Mouse (Mus musculus) urinary bladder, postnatal 14 days (tissue): ENCODE results near the gene Irf1.

Experiments used
- DNase-seq: peaks from one replicate; pipeline ENCODE4 v3.0.0; 2021; ENCODE audit warnings: low spot score

Gene Irf1

DNA sequence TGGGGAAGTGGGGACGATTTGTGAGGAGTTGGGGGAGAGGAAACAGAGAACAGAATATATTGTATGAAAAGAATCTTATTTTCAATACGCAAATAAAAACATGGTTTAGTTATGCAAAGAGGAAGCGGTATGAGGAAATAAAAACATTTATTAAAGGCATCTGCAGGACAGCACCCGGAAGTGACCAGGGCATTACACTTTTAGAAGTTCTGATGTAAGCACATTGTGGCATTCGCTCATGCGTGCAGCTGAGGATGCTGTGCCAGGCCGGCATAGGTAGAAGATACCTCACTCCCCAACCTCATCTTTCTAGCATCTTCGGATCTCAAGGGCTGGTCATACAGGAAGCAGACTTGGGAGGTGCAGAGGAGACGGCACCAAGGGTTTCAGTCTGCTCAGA lies 13.5 kb downstream of the Irf1 start:
- DNase-seq, result no peak

DNA sequence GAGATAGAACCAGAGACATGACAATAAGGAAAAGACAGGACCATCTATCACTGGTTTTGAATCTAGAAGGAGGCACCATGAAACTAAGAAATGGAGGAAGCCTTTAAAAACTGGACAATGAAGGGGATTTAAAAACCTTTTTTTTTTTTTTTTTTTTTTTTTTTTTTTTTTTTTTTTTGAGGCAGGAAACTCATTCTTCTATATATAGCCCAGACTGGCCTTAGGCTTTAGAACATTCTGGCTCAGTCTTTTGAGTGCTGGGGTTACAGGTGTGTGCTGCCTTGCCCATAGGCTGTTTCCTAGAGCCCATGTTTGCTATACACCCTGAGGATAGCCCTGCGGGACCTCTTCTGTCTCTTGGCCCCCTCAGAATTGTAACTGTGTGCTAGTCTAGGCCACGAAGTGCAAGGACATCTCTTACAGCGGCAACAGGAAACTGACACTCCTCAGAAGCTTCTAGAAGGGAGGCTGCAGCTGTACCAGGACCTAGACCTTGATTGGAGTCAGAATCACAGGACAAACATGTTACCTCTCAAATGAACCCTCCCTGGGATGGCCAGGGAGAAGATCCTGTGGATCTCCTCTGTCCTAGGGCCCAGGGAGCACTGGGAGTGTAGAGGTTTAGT lies 15.6 kb downstream of the Irf1 start:
- DNase-seq, result no peak

GRCm38 (mm10) chr11:53786058-53787031 lies 16.5 kb downstream of the Irf1 start:
- no peak for DNase-seq

GRCm38 (mm10) chr11:53788196-53788595 lies 18.4 kb downstream of the Irf1 start:
- DNase-seq, result peak; percentile 27

DNA sequence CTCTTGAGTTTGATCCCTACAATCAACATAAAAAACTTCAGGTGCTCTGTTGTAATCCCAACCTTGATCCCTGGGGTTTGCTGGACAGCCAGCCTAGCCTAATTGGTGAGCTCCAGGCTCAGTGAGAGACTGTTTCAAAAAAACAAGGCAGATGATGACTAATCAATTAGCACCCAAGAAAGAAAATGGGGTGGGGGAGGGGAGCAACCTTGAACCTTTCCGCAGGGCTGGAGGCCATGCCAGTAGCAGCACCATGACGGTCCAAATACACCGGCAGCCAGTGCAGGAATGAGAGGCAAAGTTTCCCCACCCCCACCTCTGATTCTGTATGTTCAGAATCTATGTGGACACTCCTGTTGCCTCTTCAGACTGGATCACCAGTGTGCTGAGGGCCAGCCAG lies 19.5 kb downstream of the Irf1 start:
- DNase-seq, result no peak

- DNase-seq, result no peak
These were observed 23.2 kb downstream of the Irf1 start for GRCm38 (mm10) chr11:53792986-53793385.

DNA sequence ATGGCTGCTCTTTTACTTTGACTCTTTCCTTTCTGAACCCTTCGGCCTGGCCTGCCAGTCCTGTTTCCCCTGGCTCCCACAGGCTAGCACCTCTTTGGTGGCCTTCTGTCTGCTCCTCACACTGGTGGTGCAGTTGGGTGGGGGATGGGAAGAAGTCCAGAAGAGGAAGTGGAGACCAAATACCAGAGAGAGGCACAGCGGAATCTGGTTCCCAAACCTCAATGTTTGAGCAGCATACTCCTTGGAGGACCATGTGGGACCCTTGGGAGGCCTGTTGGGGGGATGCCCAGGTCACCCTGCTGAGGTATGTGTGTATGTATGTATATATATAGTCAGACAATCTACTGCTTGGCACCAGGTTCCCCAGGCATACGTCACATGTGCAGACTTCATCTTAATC lies 24.2 kb downstream of the Irf1 start:
- no peak for DNase-seq

- no peak for DNase-seq
These were observed 25.1 kb downstream of the Irf1 start for GRCm38 (mm10) chr11:53794671-53795557.

DNA sequence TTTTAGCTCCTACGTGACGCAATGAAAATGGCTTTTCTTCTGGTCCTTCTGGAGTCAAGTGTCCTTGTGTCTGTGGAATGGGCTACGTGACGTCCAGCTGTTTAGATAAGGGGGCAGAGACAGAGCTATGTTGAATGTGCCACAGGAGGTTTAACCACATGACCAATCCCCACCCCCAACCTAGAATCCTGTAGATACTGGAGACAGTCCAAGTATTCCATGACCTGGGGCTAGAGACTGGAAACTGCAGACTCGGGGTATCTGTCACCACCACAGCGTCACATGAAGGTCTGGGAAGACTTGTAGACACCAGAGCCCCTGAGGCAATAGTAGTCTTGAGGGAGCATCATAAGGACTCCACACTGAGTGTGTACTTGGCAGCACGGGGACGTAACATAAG lies 26.0 kb downstream of the Irf1 start:
- DNase-seq, result no peak

DNA sequence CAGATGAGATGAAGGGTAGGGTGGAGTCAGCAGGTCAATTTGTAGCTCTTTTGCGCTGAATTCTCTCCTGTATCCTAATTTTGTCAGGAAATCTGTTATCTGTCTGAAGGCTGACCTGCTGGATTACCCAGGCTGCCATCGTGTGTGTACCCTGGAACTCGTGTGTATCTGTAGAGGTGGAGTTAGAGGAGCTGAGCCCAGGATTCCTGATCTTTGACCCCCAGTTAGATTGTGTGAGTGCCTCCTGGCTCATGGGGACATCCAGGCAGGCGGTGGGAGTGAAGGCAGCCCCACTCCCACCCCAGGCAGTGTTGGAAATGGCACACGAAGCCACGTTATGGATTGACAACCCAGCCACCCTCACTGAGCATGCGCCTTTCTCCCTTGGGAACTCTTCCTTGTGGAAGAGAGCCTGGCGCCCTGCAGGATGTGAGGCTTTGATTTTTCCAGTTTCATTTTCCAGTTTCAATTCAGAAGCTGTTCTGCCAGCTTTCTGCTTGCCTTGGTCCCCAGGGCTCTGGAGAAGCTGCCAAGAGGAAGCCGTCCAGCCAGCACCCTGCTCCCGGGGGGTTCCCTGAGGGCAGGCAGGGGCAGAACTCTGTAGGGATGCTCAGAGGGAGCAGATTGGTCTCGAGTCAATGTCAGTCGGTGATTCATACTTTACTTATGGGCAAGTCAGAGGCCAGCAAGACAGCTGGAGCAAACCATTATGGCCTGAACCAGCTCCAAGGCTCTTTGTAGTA lies 26.8 kb downstream of the Irf1 start:
- DNase-seq, result peak; percentile 62

DNA sequence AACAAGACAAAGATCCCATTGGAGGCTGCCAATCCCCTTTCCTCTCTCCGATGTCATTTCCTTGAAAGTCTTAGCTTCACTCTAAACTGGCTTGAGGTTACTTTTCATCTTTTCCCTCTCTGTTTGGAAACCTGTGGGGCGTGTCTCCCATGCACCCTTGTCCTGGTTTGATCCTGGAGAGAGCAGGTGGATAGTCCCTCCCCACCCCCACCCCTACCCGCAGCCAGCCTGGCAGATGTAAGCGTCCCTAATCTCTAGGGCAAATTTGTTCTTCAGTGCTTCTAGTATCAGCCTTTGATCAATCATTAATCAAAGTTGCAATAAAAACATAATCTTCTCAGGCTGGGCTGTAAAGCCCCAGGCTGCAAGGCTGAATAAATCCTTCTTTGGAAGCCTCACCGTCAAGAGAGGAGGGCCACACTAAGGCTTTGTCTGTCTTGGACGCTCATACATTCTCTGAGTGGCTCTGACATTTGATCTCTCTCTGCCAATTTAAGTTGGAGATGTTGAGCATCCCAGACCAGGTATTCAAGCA lies 27.6 kb downstream of the Irf1 start:
- no peak for DNase-seq

DNA sequence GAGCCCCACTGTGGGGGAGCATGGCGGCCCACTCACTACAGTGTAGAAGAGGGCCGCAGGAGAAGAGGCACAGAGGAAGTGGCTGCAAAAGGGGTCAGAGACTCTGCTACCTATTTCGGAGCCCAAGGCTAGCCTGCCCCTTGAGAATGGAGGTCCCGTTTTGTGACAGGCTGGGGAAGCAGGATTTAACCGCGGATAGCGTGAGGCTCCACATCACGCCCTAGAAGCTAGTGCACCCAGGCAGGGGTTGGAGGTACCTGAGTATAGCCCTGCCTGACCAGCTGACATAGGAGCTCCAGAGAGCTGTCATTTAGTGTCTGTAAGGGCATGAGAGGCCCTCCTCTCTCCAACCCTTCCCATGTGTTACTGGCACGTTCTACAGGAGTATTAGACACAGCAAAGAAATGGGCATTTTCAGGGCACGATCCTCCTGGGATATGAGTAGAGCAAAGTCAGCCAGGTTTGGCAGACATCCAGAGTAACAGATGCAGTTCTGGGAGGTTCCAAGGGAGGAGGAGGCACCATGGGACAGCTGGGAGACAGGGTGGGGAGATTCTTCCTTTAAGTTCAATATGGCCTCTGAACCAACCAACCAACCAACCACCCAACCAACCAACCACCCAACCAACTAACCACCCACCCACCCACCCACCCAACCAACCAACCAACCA lies 28.4 kb downstream of the Irf1 start:
- DNase-seq, result no peak

DNA sequence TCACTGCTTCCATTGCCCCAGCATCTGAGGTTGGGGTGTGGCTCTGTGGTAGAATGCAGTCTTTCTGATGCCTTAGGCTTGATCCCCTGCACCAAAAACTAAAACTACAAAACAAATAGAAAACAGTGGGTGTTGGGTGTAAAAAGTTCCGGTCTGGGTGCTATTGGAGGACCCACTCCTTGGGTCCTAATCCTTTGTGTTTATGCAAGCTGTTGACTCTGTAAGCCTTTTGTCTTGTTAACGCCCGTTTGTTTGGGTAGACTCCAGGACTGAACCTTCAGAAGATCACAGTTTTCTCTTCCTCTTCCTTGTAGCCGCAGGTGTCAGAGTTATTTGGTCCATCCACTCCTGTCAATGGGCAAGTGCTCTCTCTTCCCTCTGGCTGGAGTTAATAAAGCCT lies 30.2 kb downstream of the Irf1 start:
- no peak for DNase-seq

- no peak for DNase-seq
These were observed 31.2 kb downstream of the Irf1 start for GRCm38 (mm10) chr11:53800975-53801374.

GRCm38 (mm10) chr11:53803093-53803492 lies 33.3 kb downstream of the Irf1 start:
- no peak for DNase-seq

DNA sequence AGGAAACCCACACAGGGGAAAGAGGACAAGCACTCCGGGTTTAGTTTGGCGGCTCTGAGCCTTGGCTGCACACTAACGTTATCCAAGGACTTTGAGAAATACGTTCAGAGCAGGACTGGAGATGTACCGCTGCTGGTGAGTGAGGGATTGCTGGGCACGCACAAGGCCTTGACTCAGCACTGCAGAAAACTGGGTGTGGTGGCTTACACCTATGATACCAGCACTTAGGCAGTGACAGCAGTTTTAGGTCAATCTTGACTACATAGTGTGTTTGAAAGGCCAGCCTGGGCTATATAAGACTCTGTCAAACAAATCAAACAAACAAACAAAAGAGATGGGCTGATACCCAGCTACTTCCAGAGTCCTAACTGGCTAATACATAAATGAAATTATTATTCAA lies 33.7 kb downstream of the Irf1 start:
- DNase-seq, result no peak

- no peak for DNase-seq
These were observed 34.9 kb downstream of the Irf1 start for GRCm38 (mm10) chr11:53804569-53805344.

DNA sequence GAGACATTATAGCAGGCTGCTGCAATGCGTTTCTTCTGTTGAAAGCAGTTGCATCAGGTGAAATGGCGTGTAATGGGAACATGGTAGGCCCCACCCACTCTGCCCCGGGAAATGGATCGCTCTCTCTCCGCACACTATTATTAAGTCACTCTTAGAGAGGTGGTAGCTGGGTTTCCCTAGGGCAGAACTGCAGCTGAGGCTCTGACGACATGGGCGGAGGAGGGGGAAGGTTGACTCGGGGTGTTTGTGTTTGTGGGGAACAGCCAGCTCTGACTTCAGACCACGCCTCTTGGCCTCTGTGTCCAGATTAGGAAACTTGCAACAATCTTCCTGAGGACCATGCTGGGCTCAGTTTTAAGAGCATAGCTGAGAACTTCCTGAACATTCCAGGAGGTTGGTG lies 36.0 kb downstream of the Irf1 start:
- peak; percentile 60 for DNase-seq

DNA sequence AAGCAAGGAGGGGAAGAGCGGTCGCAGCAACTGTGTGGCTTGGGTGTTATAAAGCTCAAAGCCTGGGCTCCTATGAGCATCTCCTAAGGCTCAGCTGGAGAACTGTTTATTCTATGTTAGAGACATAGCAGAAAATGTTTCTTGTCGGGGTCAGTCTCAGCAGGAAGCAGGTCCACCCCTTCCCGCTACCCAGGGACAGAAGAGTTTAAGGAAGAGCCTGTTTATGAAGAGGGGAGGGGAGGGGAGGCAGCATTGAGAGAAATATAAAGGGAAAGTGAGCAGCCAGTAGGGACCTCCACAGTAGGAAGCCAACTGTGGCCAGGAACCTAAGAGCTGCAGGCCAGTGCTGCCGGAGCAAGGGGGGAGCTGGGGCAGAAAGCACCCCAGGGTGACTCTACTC lies 39.5 kb downstream of the Irf1 start:
- no peak for DNase-seq

- no peak for DNase-seq
These were observed 40.3 kb downstream of the Irf1 start for GRCm38 (mm10) chr11:53810156-53810555.
